Mouse (Mus musculus): ENCODE measurements around the gene Caln1.

- TF ChIP-seq POLR2A (IDR thresholded peaks at IDR 0.05; ENCODE audit: insufficient read depth, low read depth, low read length) (no peak), CTCF (IDR thresholded peaks at IDR 0.05; ENCODE audit: insufficient read depth, low read depth, low read length) (no peak)
Observed at GRCm38 (mm10) chr5:130458076-130458475, 88.8 kb downstream of the Caln1 start.

Data from olfactory bulb, adult 2 months (tissue).